Mouse (Mus musculus) thymus, adult 18-20 months (tissue): ENCODE results near the gene Efcab6.
"Not testable (repeated sequence)": the region's sequence is repeated elsewhere in the genome, so short reads cannot be mapped to it uniquely, and the experiment has no call there.

Experiments
- DNase-seq, 2 experiments: peaks; one replicate each; pipeline ENCODE4 v3.0.0; 2022; ENCODE audit warnings: mixed read lengths in 2 of 2

The Efcab6 gene

GRCm38 (mm10) chr15:84065140-84065539 lies at the start of gene Efcab6:
Gene Efcab6 (minus strand): TSS chr15:84065379.
- no peak for DNase-seq

- no peak for DNase-seq
These were observed 48.7 kb upstream of the Efcab6 start for GRCm38 (mm10) chr15:84113873-84114272.

DNA sequence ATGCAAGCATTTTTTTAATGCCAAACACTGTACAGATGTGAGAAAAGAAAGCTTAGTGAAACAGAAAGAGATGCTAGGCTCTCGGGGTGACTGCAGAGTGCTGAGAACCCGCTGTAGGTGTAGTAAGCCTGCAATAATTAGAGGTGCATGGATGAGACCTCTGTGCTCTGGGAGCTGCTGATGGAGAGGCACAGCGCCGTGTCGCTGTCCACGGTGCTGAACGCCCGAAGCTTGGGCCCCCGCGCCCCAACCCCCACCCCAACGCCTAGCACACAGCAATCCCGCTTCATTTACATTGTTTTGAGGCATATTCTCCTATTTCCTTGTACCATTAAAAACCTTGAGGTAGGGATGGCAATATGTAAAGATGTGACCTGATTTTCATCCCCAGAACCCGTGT lies 43.7 kb upstream of the Efcab6 start:
- DNase-seq, result no peak

DNA sequence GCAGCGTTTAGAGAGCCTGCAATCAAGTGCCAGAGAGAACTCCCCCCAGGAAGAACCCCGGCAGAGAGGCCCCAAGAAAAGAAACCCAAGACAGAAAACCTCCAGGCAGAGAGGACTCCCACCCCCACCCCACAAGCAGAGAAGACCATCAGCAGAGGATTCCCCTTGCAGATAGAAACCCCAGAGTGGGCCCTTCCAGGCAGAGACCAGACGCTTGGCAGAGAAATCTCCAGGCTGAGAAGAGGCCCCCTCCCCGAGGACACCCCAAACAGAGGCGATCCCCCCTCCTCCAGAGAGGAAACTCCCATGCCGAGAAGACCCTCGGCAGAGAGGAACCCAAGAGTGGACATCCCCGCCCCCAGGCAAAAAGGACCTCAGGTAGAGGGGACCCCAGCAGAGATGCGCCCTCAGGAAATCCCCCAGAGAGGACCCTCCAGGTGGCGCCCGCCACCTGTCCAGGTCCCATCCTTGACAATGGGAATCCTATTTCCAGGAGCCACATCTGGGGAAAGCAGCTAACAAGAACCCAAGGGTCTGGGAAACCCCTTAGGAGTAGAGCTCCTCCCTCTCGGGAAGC lies 40.8 kb upstream of the Efcab6 start:
- DNase-seq, result no peak

DNA sequence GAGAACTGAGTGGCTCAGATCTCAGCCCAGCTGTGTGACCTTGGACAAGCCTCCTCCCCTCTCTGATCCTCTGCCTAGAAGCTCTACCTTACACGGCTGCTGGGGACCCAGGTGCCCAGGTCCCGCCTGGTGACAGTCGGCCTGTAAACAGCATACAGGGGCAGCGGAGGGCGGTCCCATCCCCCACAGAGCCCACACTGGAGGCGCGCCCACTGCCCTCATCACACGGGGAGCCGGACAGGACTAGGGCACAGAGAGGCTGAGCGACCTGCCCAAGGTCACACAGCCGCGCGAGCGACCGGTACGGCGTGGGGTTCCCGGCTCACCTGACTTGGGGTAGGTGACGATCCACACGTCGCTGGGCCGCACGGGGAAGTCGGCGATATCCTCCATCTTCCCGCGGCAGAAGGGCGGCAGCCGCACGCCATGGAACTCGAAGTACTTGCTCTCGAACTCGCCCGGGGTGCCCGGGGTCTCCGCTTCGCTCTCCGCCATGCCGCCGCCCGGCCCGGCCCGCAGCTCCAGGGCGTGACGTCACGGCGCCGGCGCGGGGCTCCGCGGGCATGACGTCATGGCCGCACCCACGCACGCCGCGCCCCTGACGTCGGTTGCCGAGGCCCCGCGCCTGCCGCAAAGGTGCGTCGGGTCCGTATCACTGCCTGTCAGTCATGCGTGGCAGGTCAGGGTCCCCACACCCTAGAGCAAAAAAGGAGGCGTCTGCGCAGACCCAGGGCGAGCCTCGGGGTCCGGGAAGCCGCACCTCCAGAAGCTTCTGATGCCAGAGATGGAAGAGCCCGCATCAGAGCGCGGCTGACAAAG lies 40.1 kb upstream of the Efcab6 start, which contains the start of gene Sult4a1:
Sult4a1 (minus strand) TSS at position 650 of the 819 bp plus-strand sequence.
- DNase-seq, result no peak

DNA sequence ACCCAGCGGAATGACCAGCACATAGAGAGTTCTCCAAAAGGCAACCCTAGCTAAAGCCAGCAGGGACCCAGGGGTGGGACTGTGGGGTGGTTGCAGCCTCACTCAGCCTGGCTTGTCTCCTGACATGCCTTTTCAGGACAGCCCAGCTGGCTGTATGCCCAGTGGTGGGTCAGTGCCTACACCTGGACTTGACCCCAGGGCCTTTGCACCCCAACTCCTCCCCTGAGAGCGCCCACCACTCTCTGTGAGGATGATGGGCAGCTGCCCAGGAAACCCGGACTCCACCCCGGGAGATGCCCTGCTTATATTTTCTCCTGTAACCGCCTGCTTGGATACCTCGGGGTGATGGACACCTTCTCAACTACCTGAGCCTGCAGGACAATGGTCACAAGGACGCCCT lies 39.4 kb upstream of the Efcab6 start:
- DNase-seq, result no peak

GRCm38 (mm10) chr15:84097536-84097935 lies 32.4 kb upstream of the Efcab6 start:
- not testable (repeated sequence) for DNase-seq

DNA sequence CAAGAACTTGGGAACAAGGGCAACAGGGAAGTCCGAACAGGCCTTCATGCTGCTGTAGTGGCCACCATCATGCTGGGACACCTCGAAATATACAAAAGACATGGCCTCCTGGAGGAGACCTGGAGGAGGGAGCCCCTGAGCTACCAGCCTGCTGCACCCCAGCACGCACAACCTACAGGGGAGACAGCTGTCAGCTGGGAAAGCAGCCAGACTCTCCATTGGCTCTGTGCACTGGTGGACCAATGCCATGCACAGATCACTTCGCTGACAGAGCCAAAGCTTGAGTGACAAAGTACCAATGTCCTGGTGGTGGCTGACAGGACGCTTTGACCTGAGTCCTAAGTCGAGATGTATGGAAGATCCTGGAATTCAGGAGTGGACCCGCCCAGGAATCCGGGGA lies 30.9 kb upstream of the Efcab6 start:
- DNase-seq, result no peak

DNA sequence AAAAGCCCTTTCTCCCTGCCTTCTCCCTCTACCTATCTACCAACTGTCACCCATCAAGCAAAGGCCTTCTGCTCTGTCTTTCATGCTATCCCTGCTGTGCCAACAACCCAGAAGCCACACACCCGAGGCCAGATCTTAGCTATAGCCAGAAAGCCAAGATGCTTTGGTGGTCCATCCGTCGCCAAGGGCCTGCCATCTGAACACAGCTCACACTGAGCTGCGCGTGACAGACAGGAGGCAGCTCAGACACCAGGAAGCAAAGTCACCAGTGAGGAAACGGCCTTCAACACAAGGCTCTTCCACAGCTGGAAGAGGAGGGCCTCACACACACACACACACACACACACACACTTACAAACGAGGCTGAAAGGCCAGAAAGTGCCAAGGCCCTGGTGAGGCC lies 29.7 kb upstream of the Efcab6 start:
- DNase-seq, result no peak

- DNase-seq, result no peak
These were observed 21.6 kb upstream of the Efcab6 start for GRCm38 (mm10) chr15:84086775-84087174.

GRCm38 (mm10) chr15:84086364-84086763 lies 21.2 kb upstream of the Efcab6 start:
- DNase-seq, result no peak

- DNase-seq, result no peak
These were observed 14.9 kb upstream of the Efcab6 start for GRCm38 (mm10) chr15:84080069-84080468.

- no peak for DNase-seq
These were observed 14.3 kb upstream of the Efcab6 start for GRCm38 (mm10) chr15:84079519-84079918.

DNA sequence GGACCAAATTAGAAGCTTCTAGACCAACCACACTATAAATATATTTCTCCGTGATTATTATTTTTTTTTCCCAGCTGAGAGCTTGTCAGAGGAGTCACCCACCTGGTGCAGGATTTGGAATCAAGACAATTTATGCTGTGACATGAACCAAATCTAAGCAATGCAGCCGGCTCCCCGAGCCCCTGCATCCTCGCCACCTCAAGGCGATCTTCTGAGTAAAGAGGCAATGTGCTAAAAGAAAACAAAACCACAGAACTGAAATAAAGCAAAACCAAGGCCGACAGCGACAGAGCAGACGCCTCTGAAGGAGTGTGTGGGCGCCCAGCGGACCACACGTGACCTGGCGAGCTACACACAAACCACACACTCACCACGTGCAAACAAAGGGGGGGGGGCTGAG lies 13.5 kb upstream of the Efcab6 start:
- DNase-seq, result no peak

DNA sequence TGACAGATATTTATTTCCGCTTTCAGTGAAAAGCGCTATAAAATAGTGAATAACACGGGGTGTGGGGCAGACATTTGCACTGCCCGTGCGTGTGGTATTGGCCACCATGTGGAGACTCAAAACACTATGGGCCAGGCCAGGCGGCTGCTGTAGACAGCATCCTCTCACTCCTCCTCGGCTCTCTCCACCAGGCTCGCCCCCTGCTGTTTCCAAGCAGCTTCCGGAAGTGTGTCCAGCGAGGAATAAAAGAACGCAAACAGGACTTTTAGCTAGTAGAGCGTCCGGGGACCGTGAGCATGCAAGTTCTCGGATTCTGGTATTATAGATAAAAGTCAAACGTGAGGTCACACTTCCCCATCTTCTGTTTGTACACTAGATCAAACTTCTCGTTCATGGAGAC lies 12.0 kb upstream of the Efcab6 start:
- DNase-seq, result no peak

- DNase-seq, result no peak
These were observed 9.6 kb upstream of the Efcab6 start for GRCm38 (mm10) chr15:84074705-84075185.

DNA sequence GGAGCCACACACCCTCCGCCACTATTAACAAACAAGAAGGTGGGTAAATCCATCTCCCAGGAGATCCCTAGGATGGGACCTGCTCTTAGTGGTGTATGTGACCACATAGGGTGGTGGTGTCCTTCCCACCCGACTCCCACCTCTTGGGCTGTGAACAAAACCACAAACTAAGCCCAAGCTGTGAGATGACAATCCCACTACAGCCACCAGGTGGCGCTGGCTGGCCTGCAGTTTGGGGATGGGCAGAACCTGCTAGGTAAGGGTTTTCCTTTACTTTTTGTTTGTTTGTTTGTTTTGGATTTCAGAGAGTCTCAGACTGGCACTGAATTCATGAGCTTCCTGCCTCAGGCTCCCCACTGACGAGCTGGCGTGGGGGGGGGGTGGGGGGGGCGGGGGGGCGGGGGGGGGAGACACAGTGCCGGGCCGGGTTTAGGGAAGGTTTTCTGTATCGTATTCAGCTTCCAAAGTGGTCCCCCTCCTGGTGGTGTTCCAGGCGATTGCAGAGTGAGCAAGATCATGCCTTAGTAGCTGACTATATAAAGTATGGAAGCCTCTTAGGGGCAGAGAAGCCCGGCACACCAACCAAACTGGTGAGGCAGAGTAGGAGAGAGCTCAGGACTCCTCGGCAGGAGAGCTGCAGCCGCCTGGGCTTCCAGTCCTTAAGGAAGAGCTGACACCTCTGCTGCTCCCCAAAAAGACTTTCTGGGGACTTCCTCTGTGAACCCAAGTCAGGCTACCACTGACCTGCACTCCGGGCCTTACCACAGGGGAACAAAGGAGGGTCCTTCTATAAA lies 8.9 kb upstream of the Efcab6 start:
- no peak for DNase-seq

GRCm38 (mm10) chr15:84073058-84073457 lies 7.9 kb upstream of the Efcab6 start:
- no peak for DNase-seq

DNA sequence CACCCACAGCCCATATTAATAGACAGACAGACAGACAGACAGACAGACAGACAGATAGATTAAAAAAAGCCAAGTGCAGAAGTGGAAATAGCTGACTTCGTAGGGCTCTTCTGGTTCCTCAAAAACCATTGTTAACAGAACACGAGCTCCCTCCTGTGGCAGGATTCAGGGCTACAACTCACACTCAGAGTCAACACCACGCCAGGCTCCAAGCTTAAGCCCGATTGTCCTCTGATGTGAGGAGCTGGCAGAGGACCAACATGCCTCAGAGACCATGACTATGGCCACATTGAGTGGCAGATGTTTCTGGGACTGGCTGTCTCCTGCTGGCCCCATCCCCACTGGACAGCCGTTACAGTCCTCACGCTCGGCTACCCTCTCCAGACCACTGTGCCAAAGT lies 7.0 kb upstream of the Efcab6 start:
- DNase-seq, result no peak

DNA sequence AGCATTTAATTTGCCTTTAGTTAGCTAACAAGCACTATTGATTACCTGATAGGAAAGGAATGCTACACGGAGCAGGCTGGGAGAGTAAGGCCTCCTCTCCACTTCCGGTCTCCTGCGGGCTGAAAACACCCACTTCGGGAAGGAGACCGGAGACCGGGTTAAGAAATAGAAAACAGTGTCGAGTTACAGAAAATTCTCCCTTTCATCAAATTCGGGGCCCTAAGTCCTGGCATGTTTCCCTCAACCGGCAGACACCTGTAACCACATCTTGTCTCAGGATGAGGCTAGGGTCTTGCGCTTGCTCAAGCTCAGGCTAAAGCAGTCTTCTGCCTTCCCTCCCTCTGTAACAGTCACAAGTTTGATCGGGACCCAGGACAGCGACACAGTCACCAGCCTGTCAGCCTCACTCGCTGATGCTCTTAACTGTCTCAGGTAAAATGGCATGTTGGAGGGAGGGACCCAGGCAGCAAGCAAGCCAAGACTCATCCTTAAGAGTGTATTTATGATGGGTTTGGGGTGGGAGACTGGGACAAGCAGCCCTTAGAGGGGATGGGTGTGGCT lies 5.0 kb upstream of the Efcab6 start:
- DNase-seq, result no peak

DNA sequence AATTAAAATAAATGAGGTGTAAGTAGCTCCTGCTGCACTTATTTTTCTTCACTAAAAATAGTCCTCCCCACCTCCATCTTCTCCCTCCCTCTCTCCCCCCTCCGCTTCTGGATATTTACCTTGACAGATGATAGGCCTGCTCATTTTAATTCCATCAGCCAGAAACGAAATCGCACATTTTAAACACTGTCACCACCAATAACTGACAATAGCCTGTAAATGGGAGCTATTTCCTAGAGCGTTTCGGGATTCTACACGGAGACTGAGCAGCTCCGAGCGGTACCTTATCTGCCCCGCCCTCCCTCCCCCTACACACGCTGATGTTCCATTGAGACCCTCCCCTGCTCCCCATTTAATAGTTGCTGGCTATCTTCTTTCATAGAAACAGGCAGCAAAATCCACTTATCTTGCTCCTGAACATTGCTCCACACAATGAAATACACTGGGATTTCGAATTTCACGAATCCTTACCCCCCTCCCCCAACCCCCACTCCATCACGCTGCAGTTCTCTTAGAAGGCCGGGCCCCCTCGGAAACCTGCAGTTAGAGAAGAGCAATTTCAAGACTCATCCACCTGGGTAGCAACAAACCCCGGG lies 4.4 kb upstream of the Efcab6 start:
- DNase-seq, result no peak

- no peak for DNase-seq
These were observed 522 bp upstream of the Efcab6 start for GRCm38 (mm10) chr15:84065701-84066100.

DNA sequence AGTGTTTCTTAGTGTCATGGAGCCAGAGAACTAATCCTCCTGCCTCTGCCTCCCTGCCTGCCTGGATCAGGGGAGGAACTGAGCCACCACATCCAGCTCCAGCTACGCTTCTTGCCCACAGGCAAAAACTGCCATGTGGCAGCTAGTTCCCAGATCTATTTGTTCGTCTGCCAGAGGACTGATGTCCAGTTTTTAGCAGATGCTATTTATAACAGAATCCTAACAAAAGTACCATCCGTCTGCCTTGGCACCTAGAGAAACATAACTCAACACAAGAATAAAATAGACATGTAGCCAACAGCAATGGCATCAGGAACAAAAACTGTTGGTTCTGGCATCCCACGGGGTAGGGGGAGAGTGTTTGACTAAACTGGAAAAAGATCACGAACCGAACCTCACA lies 6.3 kb downstream of the Efcab6 start:
- DNase-seq, result no peak
